Mouse (Mus musculus): Measurements from ENCODE around the gene Casz1.

DNA sequence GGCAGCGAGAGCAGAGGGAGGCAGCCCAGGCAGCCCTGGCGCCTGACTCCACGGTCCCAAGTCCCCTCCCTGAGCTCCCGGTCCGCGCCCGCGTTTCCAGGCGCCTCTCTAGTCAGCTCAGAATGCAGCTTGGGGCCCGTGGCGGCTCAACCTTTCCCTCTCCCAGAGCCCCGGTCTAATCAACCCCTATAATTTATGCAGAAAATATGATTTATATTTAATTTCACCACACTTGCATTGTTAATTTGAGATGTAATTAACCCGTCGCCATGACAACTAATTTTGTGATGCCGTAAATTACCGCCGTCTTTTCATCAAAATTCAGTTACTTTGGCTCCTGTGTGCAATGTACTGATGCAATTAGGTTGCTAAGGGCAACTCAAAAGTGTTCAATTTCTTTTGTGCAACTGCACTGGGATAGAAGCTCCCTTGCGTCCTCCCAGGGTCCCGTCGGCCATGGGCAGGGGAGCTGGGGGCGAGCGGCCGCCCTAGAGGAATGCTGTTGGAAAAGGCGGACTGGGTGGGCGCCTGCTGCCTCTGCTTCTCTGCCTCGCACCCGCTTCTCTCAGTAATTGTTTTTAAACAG lies 55.8 kb downstream of the Casz1 start:
- TF ChIP-seq CTCF (IDR thresholded peaks at IDR 0.05; ENCODE audit: extremely low read depth, insufficient read length, insufficient replicate concordance, low read depth, low read length): no peak
- no peak for TF ChIP-seq POLR2A (IDR thresholded peaks at IDR 0.05; ENCODE audit: low read depth, low read length)

Data from small intestine, adult 2 months (tissue).